Mouse (Mus musculus): ENCODE results near the gene Pias3.
"Not testable (repeated sequence)": the region's sequence is repeated elsewhere in the genome, so short reads cannot be mapped to it uniquely, and the experiment has no call there.

The Pias3 gene

DNA sequence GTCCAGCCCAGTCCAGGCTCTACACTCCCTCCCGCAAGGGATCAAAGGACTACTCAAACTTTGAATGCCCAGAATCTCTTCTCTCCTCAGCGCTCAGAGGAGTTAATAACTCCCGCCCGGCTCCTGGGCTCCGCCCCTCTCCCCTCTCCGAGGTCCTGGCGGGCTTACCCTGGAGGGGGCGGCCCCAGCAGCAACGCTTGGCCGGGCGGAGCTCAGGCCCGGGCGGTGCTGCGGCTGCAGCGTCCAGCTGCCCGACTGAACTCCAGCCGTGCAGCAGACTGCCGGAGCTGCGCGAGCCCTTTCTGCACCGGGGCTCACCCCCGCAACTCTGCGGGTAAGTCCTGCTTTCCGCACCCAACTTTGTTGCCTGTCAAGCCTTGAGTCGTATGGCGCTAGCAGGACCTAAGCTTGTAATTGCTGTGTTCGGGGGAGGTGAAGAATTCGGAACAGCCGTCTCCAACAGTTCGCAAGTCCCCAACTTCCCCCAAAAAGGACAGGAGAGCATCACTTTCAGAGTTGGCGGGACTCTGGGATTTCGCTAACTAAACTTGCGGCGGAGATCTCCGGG, at the start of gene Pias3:
Gene Pias3 (plus strand): TSS at position 187 of the 568 bp plus-strand sequence.
- DNase-seq (ENCODE audit: low read depth, low spot score), result peak; percentile 72

DNA sequence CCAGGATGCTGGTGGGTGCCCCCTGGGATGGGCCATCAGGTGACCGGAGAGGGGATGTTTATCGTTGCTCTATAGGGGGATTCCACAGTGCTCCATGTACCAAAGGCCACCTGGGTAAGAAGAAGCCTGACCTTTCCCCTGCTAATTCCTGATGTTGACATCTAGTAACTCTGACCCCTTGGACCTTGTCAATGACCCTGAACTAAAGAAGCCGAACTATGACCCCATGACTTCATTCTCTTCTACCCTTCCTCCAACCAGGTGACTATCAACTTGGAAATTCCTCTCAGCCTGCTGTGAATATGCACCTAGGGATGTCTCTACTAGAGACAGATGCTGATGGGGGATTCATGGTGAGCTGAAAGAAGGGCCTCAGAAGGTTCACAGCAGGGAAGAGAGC, 48.8 kb upstream of the Pias3 start:
- DNase-seq (ENCODE audit: low read depth, low spot score), result no peak

DNA sequence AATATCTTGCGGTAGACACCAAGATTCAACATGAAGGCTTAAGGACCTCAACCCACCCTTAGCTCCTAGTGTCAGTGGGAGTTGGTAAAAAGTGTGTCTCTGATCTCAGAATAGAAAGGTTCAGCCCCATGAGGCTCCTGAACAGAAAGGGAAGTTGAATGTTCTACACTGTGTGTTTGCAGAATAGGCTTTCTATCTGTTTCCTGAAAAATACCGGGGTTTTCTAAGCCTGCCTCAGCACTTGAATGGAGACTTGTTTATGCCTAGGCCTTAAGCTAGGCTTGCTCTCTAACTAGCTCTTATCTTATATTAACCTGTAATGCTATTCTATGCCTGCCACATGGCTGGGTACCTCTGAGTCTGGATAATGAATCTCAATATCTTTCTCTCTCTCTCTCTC, 35.3 kb upstream of the Pias3 start:
- DNase-seq (ENCODE audit: low read depth, low spot score), result no peak

DNA sequence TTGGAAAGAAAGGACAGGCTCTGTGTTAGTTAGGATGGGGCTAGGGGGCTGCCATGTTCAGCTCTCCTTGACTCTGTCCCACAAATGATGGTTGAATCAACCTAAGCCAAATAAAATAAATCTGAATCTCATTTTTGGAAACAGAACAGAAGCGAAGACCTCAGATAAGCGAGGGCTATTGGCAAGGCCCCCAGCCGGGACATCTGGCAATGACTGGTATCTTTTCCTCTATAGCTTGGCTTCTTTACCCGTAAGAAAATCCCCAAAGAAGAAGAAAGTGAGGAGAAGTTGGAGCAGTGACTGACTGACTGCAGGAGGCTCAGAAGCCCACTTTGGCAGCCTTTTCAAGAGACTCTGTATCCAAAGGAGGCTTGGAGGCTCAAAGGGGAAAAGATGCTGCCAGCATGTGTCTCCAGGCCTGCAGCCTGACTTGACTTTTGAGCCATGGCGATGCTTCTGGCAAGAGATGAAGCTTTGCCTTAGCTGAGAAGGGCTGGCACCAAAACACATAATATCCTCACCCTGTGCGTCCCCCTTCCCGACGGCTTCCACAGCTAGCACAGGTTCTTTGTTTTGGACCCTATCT, 33.4 kb upstream of the Pias3 start:
- DNase-seq (ENCODE audit: low read depth, low spot score), result no peak

DNA sequence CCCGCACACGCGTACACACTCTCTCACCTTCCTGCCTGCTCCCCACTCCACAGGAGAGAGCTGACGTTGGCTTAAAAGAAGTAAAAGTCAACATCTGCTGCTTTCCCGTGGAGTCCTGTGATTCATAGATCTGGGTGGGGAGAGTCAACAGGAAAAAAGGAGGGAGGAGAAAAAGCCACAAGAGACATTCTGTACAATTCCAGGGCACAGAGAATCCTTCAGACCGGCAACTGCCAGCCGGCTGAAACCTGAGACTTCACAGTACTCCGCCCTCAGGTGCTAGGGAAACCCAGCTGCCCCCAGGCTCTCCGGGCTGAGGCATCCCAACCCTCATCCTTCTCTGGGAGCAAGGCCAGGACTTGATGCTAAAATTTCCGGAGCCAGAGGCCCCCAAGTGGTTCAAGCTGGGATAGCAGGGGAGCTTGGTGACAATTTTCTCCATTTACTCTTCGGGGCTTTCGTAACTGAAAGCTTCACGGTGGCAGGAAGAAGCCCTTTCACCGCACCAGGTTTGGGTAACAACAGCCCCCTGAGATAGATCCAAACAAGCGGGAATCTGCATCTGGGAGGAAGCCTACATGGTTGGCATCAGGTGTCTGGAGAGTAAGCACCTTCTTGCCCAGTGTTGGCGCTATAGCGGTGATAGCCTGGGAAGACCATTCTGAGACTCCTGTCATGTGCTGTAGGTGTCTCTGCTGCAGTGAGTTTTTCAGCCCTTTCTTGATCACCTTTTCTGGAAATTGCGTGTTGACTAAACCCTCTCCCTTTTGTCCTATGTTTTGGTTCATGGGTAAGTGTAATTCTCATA, 32.5 kb upstream of the Pias3 start:
- DNase-seq (ENCODE audit: low read depth, low spot score), result peak; percentile 68

DNA sequence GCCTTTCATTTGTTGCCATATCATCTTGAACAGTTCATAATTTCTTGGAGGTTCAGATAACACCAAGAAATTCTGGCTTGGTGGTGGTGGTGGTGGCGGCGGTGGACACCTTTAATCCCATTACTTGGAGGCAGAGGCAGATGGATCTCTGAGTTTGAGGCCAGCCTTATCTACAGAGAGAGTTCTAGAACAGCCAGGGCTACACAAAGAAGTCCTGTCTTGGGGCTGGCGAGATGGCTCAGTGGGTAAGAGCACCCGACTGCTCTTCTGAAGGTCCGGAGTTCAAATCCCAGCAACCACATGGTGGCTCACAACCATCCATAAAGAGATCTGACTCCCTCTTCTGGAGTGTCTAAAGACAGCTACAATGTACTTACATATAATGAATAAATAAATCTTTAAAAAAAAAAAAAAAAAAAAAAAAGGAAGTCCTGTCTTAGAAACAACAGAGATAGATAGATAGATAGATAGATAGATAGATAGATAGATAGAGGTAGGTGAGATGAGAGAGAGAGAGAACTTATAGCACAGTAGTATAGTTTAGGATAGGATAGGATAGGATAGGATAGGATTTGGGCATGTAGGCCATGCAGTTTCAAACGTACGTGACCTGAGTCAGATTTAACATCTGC, 30.3 kb upstream of the Pias3 start:
- DNase-seq (ENCODE audit: low read depth, low spot score), result not testable (repeated sequence)

DNA sequence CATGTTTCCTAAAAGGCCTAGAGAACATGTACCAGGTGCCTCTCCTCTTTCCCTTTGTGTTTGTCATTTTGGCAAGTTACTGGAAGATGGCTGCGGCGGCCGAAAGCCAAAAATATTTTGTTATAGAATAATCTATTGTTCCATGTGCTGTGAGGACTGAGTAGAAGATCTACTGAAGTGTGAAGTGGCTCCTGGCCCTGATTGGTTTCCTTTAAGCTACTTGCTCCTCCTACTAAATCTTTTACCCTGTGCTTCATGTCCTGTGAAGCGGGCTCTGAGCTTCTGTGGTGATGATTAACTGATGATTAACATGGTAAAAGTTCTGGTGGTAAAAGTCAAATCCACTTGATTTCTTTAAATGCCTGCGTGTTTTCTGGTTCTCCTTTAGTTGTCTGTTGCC, 29.3 kb upstream of the Pias3 start:
- no peak for DNase-seq (ENCODE audit: low read depth, low spot score)

DNA sequence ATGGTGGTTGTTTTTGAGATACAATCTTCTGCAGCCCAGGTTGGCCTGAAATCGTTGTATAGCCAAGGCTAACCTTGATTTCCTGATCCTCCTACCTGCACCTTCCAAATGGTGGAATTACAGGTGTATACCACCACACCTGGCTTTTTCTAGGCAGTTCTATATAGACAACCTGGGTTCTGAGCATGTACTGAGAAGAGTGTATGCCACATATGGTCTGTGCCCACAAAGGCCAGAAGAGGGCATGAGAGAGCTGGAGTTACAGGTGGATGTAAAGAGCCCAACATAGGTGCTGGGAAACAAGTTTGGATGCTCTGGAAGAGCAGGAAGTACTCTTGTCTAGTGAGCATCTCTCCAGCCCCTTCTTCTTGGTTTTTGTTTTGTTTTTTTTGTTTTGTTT, 28.9 kb upstream of the Pias3 start:
- no peak for DNase-seq (ENCODE audit: low read depth, low spot score)

DNA sequence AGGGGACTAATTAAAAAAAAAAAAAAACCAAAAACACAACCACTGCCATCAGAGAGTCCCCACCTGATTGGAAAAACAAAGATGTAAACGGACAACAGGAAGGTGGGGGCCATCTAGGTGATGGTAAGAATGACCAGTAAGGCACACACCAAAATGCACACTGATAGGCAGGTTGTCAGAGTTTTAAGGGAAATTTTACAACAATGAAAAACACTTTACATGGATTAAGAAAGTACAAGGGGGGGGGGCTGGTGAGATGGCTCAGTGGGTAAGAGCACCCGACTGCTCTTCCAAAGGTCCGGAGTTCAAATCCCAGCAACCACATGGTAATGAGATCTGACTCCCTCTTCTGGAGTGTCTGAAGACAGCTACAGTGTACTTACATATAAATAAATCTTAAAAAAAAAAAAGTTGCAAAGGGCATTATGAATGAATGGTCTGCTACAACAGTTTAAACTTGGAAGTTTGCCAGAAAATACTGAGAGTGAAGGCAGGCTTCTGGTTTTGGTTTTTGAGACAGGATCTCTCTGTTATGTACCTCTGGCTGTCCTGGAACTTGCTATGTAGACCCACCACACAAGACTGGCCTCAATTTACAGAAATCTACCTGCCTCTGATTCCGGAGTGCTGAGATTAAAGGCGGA, 27.6 kb upstream of the Pias3 start:
- DNase-seq (ENCODE audit: low read depth, low spot score), result no peak

DNA sequence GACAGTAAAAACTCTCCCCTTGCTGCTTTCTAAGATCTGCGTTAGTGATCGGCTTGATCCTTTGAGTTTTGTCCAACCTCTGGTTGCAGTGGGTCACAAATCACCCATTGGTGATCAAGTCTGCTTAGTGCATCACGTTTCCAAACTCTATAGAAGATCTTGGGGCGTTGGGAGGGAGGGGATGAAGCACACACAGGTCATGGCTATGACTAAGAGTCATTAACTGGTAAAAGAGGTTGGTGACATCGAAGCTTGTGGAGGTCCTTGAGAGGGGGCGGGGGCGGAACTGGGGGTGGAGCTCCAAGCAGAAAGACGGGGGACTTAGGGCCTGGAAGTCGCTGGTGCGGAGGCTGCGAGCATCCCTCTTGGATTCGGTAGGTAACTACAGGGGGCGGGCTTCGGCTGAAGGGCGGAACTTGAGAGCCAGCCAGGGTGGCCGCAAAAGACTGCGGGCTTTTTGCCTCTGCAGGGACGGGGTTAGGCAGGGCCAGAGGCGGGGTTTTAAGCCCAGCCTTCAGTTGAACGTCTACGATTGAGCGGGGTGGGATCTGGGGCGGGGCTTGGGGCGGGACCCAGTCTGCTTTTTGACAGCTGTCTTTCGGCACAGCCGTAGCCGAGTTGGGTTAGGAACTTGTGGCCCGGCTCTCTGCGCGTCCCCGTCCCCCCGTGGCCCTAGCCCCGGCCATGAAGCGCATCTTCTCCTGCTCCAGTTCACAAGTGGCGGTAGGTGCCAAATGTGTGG, 26.3 kb upstream of the Pias3 start, which contains the start of gene Ankrd35:
Gene Ankrd35 (plus strand): TSS at position 405 of the 742 bp plus-strand sequence.
- DNase-seq (ENCODE audit: low read depth, low spot score), result peak; percentile 81

DNA sequence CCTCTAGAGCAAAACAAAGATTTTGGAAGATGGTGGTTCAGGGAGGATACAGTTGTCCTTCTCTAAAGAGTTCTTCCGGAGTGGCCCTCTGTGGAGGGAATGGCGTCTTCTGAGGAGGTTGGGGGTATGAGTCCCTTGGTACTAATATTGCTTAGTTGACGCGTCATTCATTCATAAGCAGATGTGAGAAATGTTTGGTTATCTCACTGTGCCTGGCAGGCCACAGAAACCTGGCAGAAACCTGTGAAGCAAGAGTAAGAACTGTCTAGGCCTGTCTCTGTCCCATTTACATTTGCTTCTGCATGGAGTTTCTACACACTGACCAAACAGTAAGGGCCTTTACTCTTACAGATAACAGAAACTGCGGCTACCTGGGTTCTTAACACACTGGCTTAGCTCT, 24.7 kb upstream of the Pias3 start:
- DNase-seq (ENCODE audit: low read depth, low spot score), result no peak

DNA sequence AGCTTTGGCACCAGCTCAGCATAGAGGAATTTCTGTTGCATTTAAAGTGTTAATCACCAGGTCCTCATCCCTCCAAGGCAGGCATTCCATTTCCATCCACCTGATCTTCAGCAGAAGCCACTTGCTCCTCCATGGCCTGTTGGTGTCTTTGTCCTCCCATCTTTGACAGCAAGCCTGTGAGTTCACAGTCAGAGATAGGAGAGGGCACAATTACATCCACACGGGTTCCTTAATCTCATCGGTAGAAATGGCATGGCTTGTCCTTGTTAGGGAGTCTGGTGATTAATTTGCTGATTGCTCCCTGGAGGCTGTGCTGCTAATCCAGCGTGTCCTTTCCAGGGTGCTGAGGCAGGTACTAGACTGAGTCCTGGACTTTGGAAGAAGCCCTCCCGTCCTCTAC, 22.7 kb upstream of the Pias3 start:
- no peak for DNase-seq (ENCODE audit: low read depth, low spot score)

DNA sequence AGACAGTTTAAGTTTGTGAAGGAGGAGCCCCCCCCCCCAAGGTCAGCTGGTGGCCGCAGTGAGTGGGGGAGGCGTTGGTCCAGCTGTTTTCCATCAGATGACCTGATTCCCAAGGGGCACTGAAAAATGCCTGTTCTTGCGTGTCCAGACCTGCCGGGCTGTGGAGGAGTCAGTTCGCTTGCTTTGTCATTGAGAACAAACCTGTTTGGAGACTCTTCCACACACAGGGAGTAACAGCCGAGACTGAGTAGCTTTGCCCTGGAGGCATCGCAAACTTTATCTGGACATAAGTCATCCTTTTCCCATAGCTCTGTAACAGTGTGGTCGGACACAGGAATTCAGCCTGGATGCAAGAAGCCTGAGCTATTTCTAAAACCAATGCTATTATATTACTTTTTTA, 21.7 kb upstream of the Pias3 start:
- no peak for DNase-seq (ENCODE audit: low read depth, low spot score)

DNA sequence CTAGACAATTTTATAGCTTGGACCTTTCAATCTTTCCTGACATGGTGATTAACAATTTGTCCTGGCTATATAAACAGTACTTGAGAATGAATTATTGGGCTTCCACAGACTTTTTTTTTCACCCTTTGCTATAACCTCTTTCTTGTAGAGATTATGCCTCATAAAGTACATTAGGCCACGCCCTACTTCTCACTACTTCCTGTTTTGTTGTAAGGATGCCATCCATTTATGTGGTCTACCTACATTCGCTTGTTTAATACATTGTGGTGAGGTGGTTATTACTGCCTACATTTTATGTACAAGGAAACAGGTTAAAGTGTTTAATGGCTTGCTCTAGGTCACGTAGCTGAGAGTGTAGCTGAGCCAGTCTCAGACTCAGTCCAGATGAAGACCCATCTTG, 21.0 kb upstream of the Pias3 start:
- no peak for DNase-seq (ENCODE audit: low read depth, low spot score)

DNA sequence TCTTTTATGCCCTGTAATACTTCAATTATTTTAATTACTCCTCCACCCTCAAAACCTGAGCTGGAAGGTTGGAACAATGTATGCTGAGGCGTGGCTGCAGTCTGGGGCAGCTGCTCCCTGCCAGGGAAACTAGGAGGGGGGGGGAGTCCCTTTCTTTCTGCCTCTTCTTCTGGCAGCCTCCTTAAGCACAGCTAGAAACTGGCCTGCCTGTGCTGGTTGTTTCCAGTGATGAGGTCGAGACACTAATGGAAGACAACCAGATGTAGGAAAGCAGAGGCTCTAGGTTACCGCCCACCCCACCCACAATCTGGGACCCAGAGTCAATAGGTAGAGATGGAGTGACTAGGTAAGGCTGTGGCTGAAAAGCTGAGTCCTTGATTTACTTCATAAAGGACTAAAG, 20.5 kb upstream of the Pias3 start:
- no peak for DNase-seq (ENCODE audit: low read depth, low spot score)

DNA sequence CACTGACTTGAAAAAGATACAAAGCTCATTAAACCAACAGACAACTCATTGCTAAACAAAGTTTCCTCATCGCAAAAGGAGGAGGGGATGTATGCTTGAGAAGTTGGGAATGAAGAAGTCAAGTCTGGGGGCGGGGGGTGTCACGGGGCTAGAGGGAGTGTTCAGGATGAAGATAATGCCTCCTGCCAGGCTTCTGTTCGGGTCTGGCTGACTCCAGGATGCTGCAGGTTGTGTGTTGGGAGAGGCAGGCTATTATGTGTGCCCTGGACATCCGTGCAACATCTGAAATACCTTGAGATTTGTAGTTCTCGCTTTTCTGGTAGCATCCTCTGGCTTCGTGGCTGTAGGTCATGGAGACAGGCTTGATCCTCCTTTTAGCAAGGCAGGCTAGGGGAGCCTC, 17.7 kb upstream of the Pias3 start:
- DNase-seq (ENCODE audit: low read depth, low spot score), result no peak

DNA sequence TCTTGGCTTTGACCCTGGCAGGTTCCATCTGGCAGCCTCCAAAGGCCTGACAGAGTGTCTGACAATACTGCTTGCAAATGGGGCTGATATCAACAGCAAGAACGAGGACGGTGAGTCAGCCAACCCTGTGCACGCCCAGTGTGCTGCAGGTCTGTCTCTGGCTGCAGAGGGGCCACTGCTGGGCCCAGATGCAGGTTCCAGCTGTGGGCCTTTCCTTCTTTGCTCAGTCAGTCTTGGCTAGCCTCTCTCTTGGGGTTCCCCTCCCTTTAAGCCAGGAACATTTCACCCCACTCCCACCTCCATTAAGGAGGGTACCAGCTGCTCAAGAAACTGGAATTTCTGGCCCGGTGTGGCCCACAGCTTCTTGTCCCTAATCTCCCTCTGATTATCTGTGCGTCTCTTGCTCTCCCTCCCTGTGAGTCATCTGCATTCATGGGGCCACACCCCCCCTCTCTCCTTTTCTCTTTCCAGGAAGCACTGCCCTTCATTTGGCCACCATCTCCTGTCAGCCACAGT, 17.0 kb upstream of the Pias3 start:
- no peak for DNase-seq (ENCODE audit: low read depth, low spot score)

DNA sequence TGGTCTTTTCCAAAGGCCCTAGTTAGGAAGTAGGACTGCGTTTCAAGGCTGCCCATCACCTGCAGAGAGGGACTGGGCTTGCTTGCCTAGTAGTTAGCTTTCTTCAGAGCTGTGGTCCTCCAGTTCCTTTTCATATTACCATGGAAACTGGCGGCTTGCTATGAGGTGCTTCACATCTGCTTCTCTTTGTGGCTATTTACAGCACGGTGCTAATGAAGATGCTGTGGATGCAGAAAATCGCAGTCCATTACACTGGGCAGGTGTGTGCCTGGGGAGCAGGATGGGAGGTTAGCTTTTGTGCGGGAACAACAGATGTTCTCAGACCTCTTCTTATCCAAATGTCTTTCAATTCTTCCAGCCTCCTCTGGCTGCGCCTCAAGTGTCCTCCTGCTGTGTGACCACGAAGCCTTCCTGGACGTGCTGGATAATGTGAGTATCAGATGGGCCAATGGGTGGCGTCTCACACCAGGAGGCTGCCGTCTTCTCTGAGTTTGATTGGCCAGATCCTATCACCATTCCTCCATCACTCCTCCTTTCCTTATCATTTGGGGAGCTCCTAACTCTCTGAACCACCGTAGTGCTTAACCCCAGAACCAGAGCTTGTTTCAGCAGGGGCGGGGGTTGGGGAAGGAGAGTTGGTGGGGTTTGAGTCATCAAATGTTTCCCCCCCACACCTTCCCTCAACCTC, 15.8 kb upstream of the Pias3 start:
- DNase-seq (ENCODE audit: low read depth, low spot score), result no peak

DNA sequence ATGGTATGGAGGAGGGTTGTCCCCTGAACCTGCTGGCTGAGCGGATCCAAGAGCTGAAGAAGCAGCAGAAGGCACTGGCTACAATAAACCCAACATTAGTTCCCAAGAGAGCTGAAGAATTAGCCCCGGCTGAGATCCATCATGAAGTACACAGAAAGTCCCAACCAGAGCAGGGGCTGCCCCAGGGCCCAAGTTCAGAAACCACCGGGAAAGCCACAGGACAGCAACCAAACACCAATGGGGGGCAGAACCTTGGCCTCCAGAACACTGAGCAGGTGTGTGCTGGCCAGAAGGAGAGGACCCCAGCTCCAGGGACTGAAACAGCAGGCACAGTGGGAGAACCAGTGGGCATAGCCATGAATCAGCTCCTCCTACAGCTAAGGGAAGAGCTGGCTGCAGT, 12.7 kb upstream of the Pias3 start:
- DNase-seq (ENCODE audit: low read depth, low spot score), result no peak

DNA sequence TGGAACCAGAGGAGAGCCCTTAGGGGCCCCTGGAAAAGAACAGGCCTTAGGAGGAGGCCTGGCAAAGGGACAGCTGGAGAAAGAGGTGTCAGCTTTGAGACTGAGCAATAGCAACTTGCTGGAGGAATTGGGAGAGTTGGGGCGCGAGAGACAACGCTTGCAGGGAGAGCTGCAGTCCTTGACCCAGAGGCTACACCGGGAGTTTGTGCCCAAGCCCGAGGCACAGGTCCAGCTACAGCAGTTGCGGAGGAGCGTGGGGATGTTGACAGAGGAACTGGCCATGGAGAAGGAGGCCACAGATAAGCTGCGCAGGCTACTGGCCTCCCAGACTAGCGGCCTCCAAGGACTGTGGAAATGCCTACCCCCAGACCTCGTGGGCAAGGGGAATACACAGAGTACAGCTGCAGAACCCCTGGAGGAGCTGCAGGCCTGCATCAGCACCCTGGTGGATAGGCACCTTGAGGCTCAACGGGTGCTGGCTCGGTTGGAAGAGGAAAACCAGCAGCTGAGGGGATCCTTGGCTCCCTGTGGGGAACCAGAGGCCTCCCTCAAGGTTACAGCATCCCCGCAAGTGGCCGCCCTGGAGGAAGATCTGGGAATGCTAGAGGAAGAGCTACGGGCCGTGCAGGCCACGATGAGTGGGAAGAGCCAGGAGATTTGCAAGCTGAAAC, 11.9 kb upstream of the Pias3 start:
- DNase-seq (ENCODE audit: low read depth, low spot score), result no peak

Measured in skeletal muscle tissue, adult 2 months (tissue).